Mouse (Mus musculus): ENCODE measurements at regions not wholly inside any gene's neighbourhood (a gene's known extent, or its start where the extent isn't known, plus 50 kb on each side); places are given as distances from the start of the nearest gene placed in this dataset.

- no peak for DNase-seq
Measured at GRCm38 (mm10) chr1:15155046-15155445, 938.1 kb downstream of the 4930444P10Rik start.

DNA sequence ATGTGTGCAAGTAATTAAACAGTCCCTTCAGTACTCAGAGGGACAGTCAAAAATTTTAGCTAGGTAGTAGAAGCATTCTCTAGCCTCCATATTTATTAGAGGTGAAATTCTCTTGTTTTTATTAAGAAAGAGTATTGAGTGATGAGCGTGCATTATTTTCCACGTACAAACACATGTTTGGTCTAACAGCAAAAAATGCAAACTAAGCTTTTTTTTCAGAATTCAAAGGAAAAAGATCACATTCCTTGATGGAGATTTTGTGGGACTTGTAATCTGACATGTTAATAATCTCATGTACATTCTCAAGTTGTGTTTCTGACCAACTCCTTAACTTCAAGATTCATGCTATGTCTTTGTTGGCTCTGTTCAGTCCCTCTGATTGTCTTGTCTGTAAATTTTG is 939.2 kb downstream of the 4930444P10Rik start:
- no peak for DNase-seq

- no peak for DNase-seq
Measured at GRCm38 (mm10) chr1:15143922-15144591, 949.1 kb downstream of the 4930444P10Rik start.

DNA sequence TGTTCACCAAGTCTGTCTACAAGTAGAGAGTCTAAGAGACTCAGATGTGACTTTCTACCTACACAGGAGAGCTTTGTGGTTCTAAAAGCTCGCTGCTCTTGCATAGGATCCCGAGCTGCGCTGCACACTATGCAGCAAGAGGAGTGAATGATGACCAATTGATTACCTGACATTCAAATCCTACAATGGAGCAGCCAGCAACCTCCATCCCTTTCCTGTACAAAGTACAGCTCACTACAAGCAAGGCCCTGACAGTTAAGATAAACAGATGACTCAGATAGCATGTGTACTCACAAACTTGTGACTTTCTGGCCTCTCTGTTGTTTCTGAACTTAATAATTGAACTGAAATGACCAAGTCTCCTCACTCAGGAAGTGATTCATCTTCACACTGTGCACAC is 974.7 kb downstream of the 4930444P10Rik start:
- no peak for DNase-seq

GRCm38 (mm10) chr1:15111420-15111819 is 981.7 kb downstream of the 4930444P10Rik start:
- DNase-seq: no peak

DNA sequence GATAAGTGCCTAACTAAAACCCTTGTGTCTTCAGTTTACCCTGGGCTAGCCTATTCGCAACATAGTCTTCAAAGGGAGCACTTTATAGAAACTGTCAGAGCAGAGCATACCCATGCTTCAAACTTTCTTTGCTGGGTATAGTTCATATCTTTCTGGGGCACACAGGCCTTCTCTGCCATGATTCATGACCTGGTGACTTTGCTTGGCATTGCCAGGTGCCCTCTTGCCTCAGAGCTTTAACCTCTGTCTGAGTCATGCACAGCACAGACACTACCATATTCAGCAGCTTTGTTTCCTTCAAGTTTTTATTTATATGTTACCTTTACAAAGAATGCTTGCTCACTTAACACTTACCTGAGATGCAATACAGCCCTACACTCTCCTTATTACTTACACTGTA is 1022.8 kb downstream of the 4930444P10Rik start:
- DNase-seq: no peak

GRCm38 (mm10) chr1:15034047-15034446 is 1059.1 kb downstream of the 4930444P10Rik start:
- no peak for DNase-seq

DNA sequence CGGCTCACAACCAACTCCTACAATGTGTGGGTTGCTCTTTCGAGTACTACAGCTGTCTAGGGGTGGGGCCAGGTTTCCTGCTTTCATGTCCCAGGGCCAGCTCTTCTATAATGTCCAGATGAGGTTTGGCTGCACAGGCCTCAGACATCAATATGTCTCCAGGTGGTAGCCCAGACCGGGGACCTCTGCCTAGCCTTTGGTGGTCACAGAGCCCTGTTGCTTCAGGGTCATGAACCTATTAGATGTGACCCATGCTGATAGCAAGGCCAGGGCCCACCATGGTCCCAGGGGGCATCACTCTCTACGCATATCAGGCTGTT is 1074.7 kb downstream of the 4930444P10Rik start:
- DNase-seq: no peak

- DNase-seq: no peak
Measured at GRCm38 (mm10) chr1:15017689-15018459, 1075.3 kb downstream of the 4930444P10Rik start.

GRCm38 (mm10) chr1:15007663-15008344 is 1085.3 kb downstream of the 4930444P10Rik start:
- no peak for DNase-seq

- DNase-seq: no peak
Measured at GRCm38 (mm10) chr1:14995348-14995747, 1097.8 kb downstream of the 4930444P10Rik start.

DNA sequence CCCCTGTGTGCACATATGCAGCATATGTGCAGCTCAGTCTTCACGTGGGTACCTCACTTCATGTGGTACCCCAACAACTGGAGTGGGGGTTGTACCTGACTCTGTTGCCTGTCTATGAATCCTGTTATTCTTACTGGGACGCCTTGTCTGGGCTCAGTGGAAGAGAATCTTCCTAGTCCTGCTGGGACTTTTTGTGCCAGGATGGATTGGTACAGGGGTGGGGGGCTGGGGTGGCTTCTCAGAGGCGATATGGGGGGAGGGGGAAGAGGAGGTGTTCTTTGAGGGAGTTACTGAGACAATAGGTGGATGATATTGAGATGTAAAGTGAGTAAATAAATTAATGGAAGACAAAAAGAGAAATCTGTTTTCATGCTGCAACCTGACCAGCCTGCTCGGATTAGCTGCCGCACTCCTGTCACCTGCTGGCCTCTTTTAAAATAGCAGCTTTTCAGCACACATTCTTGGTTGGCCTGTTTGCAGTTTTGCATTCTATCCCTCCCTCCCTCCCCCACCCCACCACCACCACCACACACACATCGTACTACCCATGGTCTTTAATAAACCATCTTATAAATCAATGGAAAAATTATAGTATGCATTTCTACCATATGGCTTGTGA is 1112.9 kb downstream of the 4930444P10Rik start:
- peak; percentile 31 to 36 for DNase-seq

Measured in kidney, postnatal 4 days (tissue).